8 mouse cellular contexts compared by ENCODE assay signal in genomic region chr11:95915006-95915710, GRCm38 (mm10). TPM values are rescaled to one million over a fixed set of nuclear protein-coding genes. Genes with fewer than 3 reads are reported as not detected.
DNase-seq lines count a peak whose midpoint lies in the region; ATAC-seq and TF ChIP-seq lines count a peak whose summit lies in the region.

No protein-coding gene starts in this region.

- no peaks in the 10 kb centered on the region for H3K36me3 ChIP-seq in embryonic facial prominence, embryonic 15.5 days
- H3K36me3 ChIP-seq in intestine, postnatal 0 days (ENCODE audit: control insufficient read depth, insufficient read depth), result no peaks in the 10 kb centered on the region
- H3K36me3 ChIP-seq in midbrain, embryonic 16.5 days (ENCODE audit: control insufficient read depth, insufficient read depth, low read length), result no peaks in the 10 kb centered on the region

- 1% methylated on average over 28 of the region's 28 CpGs for WGBS in embryonic facial prominence, embryonic 15.5 days
- under 1% methylated on average over 28 of the region's 28 CpGs for WGBS in intestine, postnatal 0 days
- 1% methylated on average over 28 of the region's 28 CpGs for WGBS in midbrain, embryonic 16.5 days

- no peaks in the 10 kb centered on the region for H3K9me3 ChIP-seq in embryonic facial prominence, embryonic 15.5 days (replicated peaks)
- H3K9me3 ChIP-seq in intestine, postnatal 0 days (ENCODE audit: control insufficient read depth), result no peaks in the 10 kb centered on the region
- no peaks in the 10 kb centered on the region for H3K9me3 ChIP-seq in midbrain, embryonic 16.5 days (replicated peaks; ENCODE audit: control insufficient read depth, low read length, poor library complexity, severe bottlenecking)

- peaks cover 84% of the 10 kb centered on the region for H3K27me3 ChIP-seq in embryonic facial prominence, embryonic 15.5 days
- no peaks in the 10 kb centered on the region for H3K27me3 ChIP-seq in intestine, postnatal 0 days (replicated peaks; ENCODE audit: control insufficient read depth, insufficient read depth, low read length)
- H3K27me3 ChIP-seq in midbrain, embryonic 16.5 days (ENCODE audit: control insufficient read depth, insufficient read depth, low read depth, low read length), result peaks cover 53% of the 10 kb centered on the region

- ATAC-seq in embryonic facial prominence, embryonic 15.5 days (ENCODE audit: insufficient number of reproducible peaks, low FRiP score, low TSS enrichment, low read depth), result no peak
- peak; percentile 44 for ATAC-seq in intestine, postnatal 0 days
- no peak for ATAC-seq in midbrain, embryonic 16.5 days
- ATAC-seq in erythroid progenitor cell, adult 5-6 weeks (replicated peaks; ENCODE audit: low FRiP score, poor library complexity, severe bottlenecking), result no peak
- no peak for ATAC-seq in activated CD4-positive, CD25-positive, alpha-beta regulatory T cell, adult 4 months

- H3K4me2 ChIP-seq in embryonic facial prominence, embryonic 15.5 days (replicated peaks), result peak overlapping the region; percentile 25
- H3K4me2 ChIP-seq in intestine, postnatal 0 days (replicated peaks; ENCODE audit: low read depth), result peak overlapping the region; percentile 80
- H3K4me2 ChIP-seq in midbrain, embryonic 16.5 days (ENCODE audit: low read length), result peak overlapping the region; percentile 40

- peaks cover 17% of the 10 kb centered on the region for H3K4me1 ChIP-seq in embryonic facial prominence, embryonic 15.5 days
- no peaks in the 10 kb centered on the region for H3K4me1 ChIP-seq in intestine, postnatal 0 days (replicated peaks; ENCODE audit: control insufficient read depth, insufficient read depth, low read length)
- peaks cover 10% of the 10 kb centered on the region for H3K4me1 ChIP-seq in midbrain, embryonic 16.5 days (ENCODE audit: control insufficient read depth, insufficient read depth, low read length)

- intact Hi-C loops in left cerebral cortex, postnatal 36 days (cut with DNase I), result loop anchor here (10.0 kb wide), 1 partner anchor 450 kb away; the partner anchor contains the start of gene Hoxb1
- intact Hi-C loops in left cerebral cortex, adult 2 months (cut with DNase I), result loop anchor here (5.0 kb wide), 1 partner anchor 87 kb away; no protein-coding TSS in a partner anchor

- no peak overlapping the region for H3K4me3 ChIP-seq in left cerebral cortex, adult 2 months
- peak overlapping the region; percentile 21 for H3K4me3 ChIP-seq in embryonic facial prominence, embryonic 15.5 days (replicated peaks)
- peak overlapping the region; percentile 53 for H3K4me3 ChIP-seq in intestine, postnatal 0 days (ENCODE audit: low read depth, low read length)
- H3K4me3 ChIP-seq in midbrain, embryonic 16.5 days (ENCODE audit: low read depth, low read length), result peak overlapping the region; percentile 24; the same call in 1 of the 2 replicates

- H3K27ac ChIP-seq in left cerebral cortex, adult 2 months, result no peak overlapping the region
- H3K27ac ChIP-seq in embryonic facial prominence, embryonic 15.5 days (replicated peaks), result no peak overlapping the region
- peak overlapping the region; percentile 84 for H3K27ac ChIP-seq in intestine, postnatal 0 days (ENCODE audit: low read depth, low read length)
- H3K27ac ChIP-seq in midbrain, embryonic 16.5 days (ENCODE audit: low read length), result no peak overlapping the region

- DNase-seq in left cerebral cortex, postnatal 36 days (ENCODE audit: low spot score in 2 of 2), result peak; percentile 3 to 6
- DNase-seq in left cerebral cortex, adult 2 months (ENCODE audit: extremely low spot score in 1 of 2, low spot score in 2 of 2), result no peak
- no peak for DNase-seq in left cerebral cortex, adult 8-10 months (ENCODE audit: low spot score in 2 of 2)

- TF ChIP-seq CTCF in left cerebral cortex, adult 2 months (IDR thresholded peaks at IDR 0.05), result no peak
- no peak for TF ChIP-seq CTCF in intestine, postnatal 0 days (IDR thresholded peaks at IDR 0.05; ENCODE audit: low read depth)

- no peak overlapping the region for H3K9ac ChIP-seq in embryonic facial prominence, embryonic 15.5 days
- H3K9ac ChIP-seq in intestine, postnatal 0 days (ENCODE audit: low read depth, low read length), result peak overlapping the region; percentile 51
- H3K9ac ChIP-seq in midbrain, embryonic 16.5 days (ENCODE audit: low read depth, low read length), result no peak overlapping the region

RNA-seq across cellular contexts. Expression of gene B4galnt2, which starts 0.5 kb away (rescaled TPM):
- total RNA-seq in left cerebral cortex, postnatal 36 days (2021), result not detected
- not detected for total RNA-seq in left cerebral cortex, adult 2 months (2021)
- polyA plus RNA-seq in embryonic facial prominence, embryonic 15.5 days (2015; fragmentation: Nextera tagmentation; extraction: Ambion mirVana), result 0.09 and 0.12 TPM in 2 replicates
- 18.2 and 21.1 TPM in 2 replicates for polyA plus RNA-seq in intestine, postnatal 0 days (2015; fragmentation: Nextera tagmentation; extraction: Ambion mirVana)
- not detected in 2 replicates for polyA plus RNA-seq in midbrain, embryonic 16.5 days (2015; fragmentation: Nextera tagmentation; extraction: Ambion mirVana)
- not detected in 2 replicates for total RNA-seq in erythroid progenitor cell, adult 5-6 weeks (2015; ENCODE audit: low replicate concordance)
- total RNA-seq in erythroid progenitor cell, adult 5-6 weeks (2017; ENCODE audit: low replicate concordance), result not detected in 2 replicates
- polyA plus RNA-seq in activated CD4-positive, CD25-positive, alpha-beta regulatory T cell, adult 4 months (2017; shearing (Covaris generic)), result under 1 TPM in 1 of 2 experiments, not detected in 1; 0.25 TPM
- total RNA-seq in left cerebral cortex, adult 8-10 months (2022), result not detected

Comparison
In these comparisons a context has a peak if more than half of its experiments do, and no peak if none do; other contexts are left out.
1. DNase-seq: peak in left cerebral cortex, postnatal 36 days (2 of 2); none in left cerebral cortex, adult 2 months (0 of 2) and left cerebral cortex, adult 8-10 months (0 of 2).
2. H3K4me2 ChIP-seq: peak in every context shown above with its lines; median percentile 80 in intestine, postnatal 0 days; 40 in midbrain, embryonic 16.5 days; 25 in embryonic facial prominence, embryonic 15.5 days.